Mouse (Mus musculus) G1E-ER4 (cell line): ENCODE data around the gene Tpst2. TPM values are rescaled to one million over a fixed set of nuclear protein-coding genes. Genes with fewer than 3 reads are reported as not detected.

Experiments used
- GATA1 ChIP-seq: IDR thresholded peaks from one replicate; pipeline ENCODE4 v1.8.0; 2012; ENCODE audit warnings: low read length, inconsistent platforms
- polyA plus RNA-seq: library from polyadenylated mRNA; stranded (reverse); fragments of >175 nt; gene quantifications from 2 replicates; pipeline ENCODE4 v1.2.3, GENCODE M21; 2012

The Tpst2 gene
- polyA plus RNA-seq: 110 and 149 TPM in 2 replicates

DNA sequence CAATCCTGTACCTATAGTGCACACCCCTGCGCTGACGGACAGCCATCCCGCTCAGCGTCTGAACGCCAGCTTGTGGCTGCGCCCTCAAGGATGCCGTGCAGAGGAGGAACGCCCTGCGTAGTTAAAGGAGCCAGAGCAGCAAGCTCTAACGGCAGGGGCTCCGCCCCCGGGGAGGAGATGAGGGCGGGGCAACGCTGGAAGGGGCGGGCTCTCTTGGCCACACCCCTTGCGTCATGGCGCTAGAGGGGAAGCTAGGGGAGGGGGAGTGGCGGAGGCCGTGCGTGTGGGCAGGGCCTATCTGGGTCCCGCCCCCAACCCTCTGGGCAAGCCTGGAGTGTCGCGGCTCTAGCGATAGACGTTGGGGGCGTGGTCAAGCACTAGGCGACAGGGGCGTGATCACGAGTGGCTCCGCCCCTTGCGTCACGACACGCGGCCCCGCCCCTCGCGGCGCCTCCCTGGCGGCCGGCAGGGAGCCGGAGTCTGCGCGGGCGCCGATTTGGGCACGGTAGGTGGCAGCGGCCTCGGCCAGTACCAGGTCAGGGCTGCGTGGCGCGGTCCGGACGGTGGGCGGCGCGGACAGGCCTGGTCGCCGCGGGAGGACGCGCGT, at the start of gene Tpst2:
Tpst2 (plus strand) TSS at position 425 of the 607 bp plus-strand sequence.
- TF ChIP-seq GATA1: no peak

GRCm38 (mm10) chr5:112227354-112227753, 49.1 kb upstream of the Tpst2 start:
- no peak for TF ChIP-seq GATA1

- no peak for TF ChIP-seq GATA1
Measured at GRCm38 (mm10) chr5:112227898-112228239, 48.6 kb upstream of the Tpst2 start.

- no peak for TF ChIP-seq GATA1
Measured at GRCm38 (mm10) chr5:112228240-112229076, 48.0 kb upstream of the Tpst2 start.

GRCm38 (mm10) chr5:112235806-112236205, 40.7 kb upstream of the Tpst2 start:
- no peak for TF ChIP-seq GATA1

DNA sequence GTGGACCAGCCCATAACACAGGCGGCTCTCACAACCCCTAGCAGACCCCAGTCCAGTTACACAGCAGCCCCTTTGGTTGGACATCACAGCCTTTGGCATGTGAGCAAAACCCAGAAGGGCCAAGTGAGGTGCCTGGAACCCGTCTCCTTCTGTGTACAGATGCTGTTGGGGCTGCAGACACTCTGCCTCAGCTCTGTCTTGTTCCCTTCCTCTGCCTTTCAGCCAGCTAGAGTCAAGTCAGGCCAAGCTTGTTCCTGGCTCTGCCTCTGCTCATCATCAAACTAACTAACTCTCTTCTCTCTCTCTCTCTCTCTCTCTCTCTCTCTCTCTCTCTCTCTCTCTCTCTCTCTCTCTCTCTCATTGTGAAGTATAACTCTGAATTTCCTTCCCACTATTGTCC, 39.9 kb upstream of the Tpst2 start:
- no peak for TF ChIP-seq GATA1

GRCm38 (mm10) chr5:112237439-112237838, 39.1 kb upstream of the Tpst2 start:
- TF ChIP-seq GATA1: no peak

DNA sequence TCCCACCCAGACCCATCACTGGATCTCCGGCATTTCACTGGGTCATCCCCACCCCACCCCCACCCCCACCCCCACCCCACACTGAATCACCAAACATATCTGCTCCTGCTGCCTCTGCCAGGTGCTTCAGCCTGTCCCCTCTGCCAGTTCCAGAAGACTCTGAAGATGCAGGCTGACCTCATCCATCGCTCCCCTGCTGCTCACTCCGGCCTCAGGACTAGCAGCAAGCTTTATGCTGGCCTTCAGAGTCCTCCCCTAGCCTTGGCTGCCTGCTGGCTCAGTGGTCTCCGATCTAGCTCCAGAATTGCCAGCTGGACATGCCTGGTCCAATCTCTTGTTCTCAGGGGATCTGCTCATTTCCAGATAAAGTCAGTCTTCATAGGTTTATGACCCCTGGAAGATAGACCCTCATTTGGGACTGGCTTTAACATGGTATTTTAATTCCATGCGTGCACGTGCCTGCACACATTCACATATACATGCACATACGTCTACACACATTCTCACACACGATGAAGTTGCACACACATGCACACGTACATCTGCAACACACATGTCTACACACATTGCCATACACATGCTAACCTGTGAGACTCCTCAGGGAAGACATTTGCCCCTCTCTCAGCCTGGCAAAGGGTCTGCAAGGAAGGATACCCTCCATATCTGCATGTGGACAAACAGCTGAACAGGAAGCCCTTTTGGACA, 38.5 kb upstream of the Tpst2 start:
- TF ChIP-seq GATA1: no peak

- no peak for TF ChIP-seq GATA1
Measured at GRCm38 (mm10) chr5:112238781-112239482, 37.6 kb upstream of the Tpst2 start.

DNA sequence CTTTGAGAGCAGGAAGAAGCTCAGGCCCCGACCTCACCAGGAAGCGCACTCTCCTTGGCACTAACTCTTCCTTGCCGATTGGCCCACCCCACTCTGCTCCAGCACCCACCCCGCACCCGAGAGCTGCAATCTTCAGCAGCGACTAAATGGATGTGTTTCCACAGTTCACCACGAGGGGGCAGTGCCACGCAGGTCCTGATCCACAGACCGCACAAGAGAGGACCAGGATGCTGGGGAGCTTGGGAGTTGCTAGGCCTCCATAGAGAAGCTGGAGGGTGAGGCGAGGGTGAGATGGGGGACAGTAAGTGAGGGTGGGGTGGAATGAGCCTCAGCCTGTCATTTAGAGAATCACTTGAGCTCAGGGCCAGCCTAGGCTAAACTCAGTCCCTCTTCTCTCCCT, 35.7 kb upstream of the Tpst2 start:
- TF ChIP-seq GATA1: no peak

GRCm38 (mm10) chr5:112241849-112242248, 34.6 kb upstream of the Tpst2 start:
- TF ChIP-seq GATA1: no peak

DNA sequence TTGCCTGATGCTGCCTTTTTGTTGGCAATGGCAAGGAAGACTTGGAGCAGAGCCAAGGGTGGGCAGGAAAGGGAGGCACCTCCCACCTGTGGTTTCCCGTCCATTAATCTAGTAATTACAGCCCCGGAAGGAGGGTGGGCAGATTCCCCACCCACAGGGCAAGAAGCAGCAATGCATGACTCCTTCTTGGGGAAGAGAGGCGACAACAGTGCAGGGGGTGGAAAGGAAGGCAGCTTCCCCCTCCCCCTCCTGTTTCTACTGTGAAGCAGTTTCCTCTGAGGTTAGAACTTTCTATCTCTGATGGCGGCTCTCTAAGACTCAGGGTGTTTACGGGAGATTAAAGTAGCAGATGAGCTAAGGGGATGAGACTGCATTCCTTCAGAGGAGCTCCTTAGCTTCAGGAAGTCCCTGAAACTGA, 34.1 kb upstream of the Tpst2 start:
- TF ChIP-seq GATA1: no peak

DNA sequence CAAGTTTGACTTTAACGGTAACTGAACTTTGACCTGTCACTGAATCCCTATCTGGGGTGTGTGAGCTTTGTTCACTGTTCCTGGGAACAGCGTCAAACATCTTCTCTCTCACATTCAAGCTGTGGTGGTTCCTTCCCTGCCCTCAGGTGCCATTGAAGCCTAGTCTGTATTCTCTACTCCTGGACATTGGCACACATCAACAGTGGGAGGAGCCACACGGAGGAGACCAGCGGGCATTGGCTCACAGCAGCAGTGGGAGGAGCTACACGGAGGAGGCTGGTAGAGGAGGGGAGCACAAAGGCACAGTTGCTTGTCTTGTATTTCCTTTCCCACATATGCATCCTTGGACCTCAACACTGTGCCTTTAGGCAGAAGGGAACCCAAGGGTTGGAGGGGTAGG, 33.5 kb upstream of the Tpst2 start:
- TF ChIP-seq GATA1: no peak

- TF ChIP-seq GATA1: peak; percentile 11
Measured at GRCm38 (mm10) chr5:112243539-112244274, 32.8 kb upstream of the Tpst2 start.

GRCm38 (mm10) chr5:112244275-112244562, 32.3 kb upstream of the Tpst2 start:
- TF ChIP-seq GATA1: no peak
